Mouse (Mus musculus) megakaryocyte, embryonic 14.5 days (primary cell): ENCODE results near the gene Mgat4c. TPM values are rescaled to one million over a fixed set of nuclear protein-coding genes. Genes with fewer than 3 reads are reported as not detected.
"Not testable (repeated sequence)": the region's sequence is repeated elsewhere in the genome, so short reads cannot be mapped to it uniquely, and the experiment has no call there.

Source experiments
- H3K27me3 ChIP-seq: replicated peaks from 2 replicates; pipeline ENCODE3; 2012; ENCODE audit warnings: inconsistent platforms
- H3K36me3 ChIP-seq: replicated peaks from 2 replicates; pipeline ENCODE3; 2012; ENCODE audit warnings: low read length, inconsistent platforms, mixed read lengths
- H3K4me1 ChIP-seq: 2 replicates; pipeline ENCODE4 v1.6.1; 2012; ENCODE audit warnings: inconsistent platforms
- H3K4me3 ChIP-seq: replicated peaks from 2 replicates; pipeline ENCODE3; 2012; ENCODE audit warnings: moderate library complexity, mild to moderate bottlenecking, inconsistent platforms
- H3K9me3 ChIP-seq: 2 replicates; pipeline ENCODE4 v1.6.1; 2012; ENCODE audit warnings: inconsistent platforms
- FLI1 ChIP-seq: IDR thresholded peaks from 2 replicates; pipeline ENCODE4 v1.6.1; 2012; ENCODE audit warnings: low read length, inconsistent platforms, mixed read lengths
- GATA1 ChIP-seq: IDR thresholded peaks from 3 replicates; pipeline ENCODE4 v1.6.1; 2012; ENCODE audit warnings: mixed read lengths, low read length, inconsistent platforms, borderline replicate concordance
- polyA plus RNA-seq: library from polyadenylated mRNA; stranded (reverse); fragments of >175 nt; gene quantifications from 2 replicates; pipeline ENCODE4 v1.2.3, GENCODE M21; 2012; ENCODE audit warnings: low replicate concordance; ENCODE audit not compliant: insufficient read depth

Gene Mgat4c
- polyA plus RNA-seq, 1 experiment = not detected

- Histone ChIP-seq H3K36me3 (no peaks in the 10 kb centered on the region), H3K4me1 (no peaks in the 10 kb centered on the region), H3K4me3 (no peak overlapping the region), H3K9me3 (peaks cover 3% of the 10 kb centered on the region; the same call in 1 of the 2 replicates), H3K27me3 (no peaks in the 10 kb centered on the region)
- TF ChIP-seq FLI1 (no peak), GATA1 (no peak)
Observed at GRCm38 (mm10) chr10:102245269-102245668, 564.0 kb downstream of the Mgat4c start.

GRCm38 (mm10) chr10:102308892-102309479 lies 627.7 kb downstream of the Mgat4c start:
- H3K36me3 ChIP-seq = no peaks in the 10 kb centered on the region

GRCm38 (mm10) chr10:102365685-102366381 lies 684.5 kb downstream of the Mgat4c start:
- Histone ChIP-seq H3K4me1 (no peaks in the 10 kb centered on the region), H3K27me3 (no peaks in the 10 kb centered on the region), H3K9me3 (no peaks in the 10 kb centered on the region), H3K36me3 (no peaks in the 10 kb centered on the region), H3K4me3 (no peak overlapping the region)
- TF ChIP-seq GATA1 (no peak), FLI1 (no peak)

More at GRCm38 (mm10) chr10:102308892-102309479, 627.7 kb downstream of the Mgat4c start:
- no peak for TF ChIP-seq GATA1
- TF ChIP-seq FLI1 = no peak
- Histone ChIP-seq H3K27me3 (no peaks in the 10 kb centered on the region), H3K4me1 (no peaks in the 10 kb centered on the region), H3K4me3 (no peak overlapping the region), H3K9me3 (no peaks in the 10 kb centered on the region)

GRCm38 (mm10) chr10:102370576-102370975 lies 689.3 kb downstream of the Mgat4c start:
- H3K4me1 ChIP-seq = no peaks in the 10 kb centered on the region
- no peaks in the 10 kb centered on the region for H3K27me3 ChIP-seq
- TF ChIP-seq FLI1 = no peak
- no peaks in the 10 kb centered on the region for H3K9me3 ChIP-seq
- no peak overlapping the region for H3K4me3 ChIP-seq
- H3K36me3 ChIP-seq = no peaks in the 10 kb centered on the region

GRCm38 (mm10) chr10:102372111-102372510 lies 690.8 kb downstream of the Mgat4c start:
- TF ChIP-seq FLI1 (no peak), GATA1 (no peak)
- H3K36me3 ChIP-seq = no peaks in the 10 kb centered on the region

GRCm38 (mm10) chr10:102374061-102374460 lies 692.8 kb downstream of the Mgat4c start:
- no peak overlapping the region for H3K4me3 ChIP-seq
- H3K36me3 ChIP-seq = no peaks in the 10 kb centered on the region
- H3K4me1 ChIP-seq = no peaks in the 10 kb centered on the region
- H3K9me3 ChIP-seq = no peaks in the 10 kb centered on the region
- TF ChIP-seq FLI1 = no peak
- no peak for TF ChIP-seq GATA1
- H3K27me3 ChIP-seq = no peaks in the 10 kb centered on the region

More at GRCm38 (mm10) chr10:102372111-102372510, 690.8 kb downstream of the Mgat4c start:
- no peak overlapping the region for H3K4me3 ChIP-seq
- no peaks in the 10 kb centered on the region for H3K4me1 ChIP-seq
- no peaks in the 10 kb centered on the region for H3K9me3 ChIP-seq
- no peaks in the 10 kb centered on the region for H3K27me3 ChIP-seq

- no peaks in the 10 kb centered on the region for H3K27me3 ChIP-seq
- no peaks in the 10 kb centered on the region for H3K9me3 ChIP-seq
- no peaks in the 10 kb centered on the region for H3K4me1 ChIP-seq
- no peak overlapping the region for H3K4me3 ChIP-seq
- TF ChIP-seq FLI1 (no peak), GATA1 (no peak)
- no peaks in the 10 kb centered on the region for H3K36me3 ChIP-seq
Observed at GRCm38 (mm10) chr10:102377377-102377776, 696.1 kb downstream of the Mgat4c start.

- Histone ChIP-seq H3K36me3 (no peaks in the 10 kb centered on the region), H3K4me3 (no peak overlapping the region), H3K4me1 (no peaks in the 10 kb centered on the region), H3K9me3 (no peaks in the 10 kb centered on the region), H3K27me3 (no peaks in the 10 kb centered on the region)
- TF ChIP-seq FLI1 (no peak), GATA1 (no peak)
Observed at GRCm38 (mm10) chr10:102389223-102389622, 707.9 kb downstream of the Mgat4c start.

GRCm38 (mm10) chr10:102417654-102418272 lies 736.5 kb downstream of the Mgat4c start:
- Histone ChIP-seq H3K4me3 (no peak overlapping the region), H3K9me3 (no peaks in the 10 kb centered on the region), H3K27me3 (no peaks in the 10 kb centered on the region), H3K4me1 (no peaks in the 10 kb centered on the region), H3K36me3 (no peaks in the 10 kb centered on the region)
- TF ChIP-seq GATA1 (no peak), FLI1 (no peak)

GRCm38 (mm10) chr10:102435048-102435447 lies 753.8 kb downstream of the Mgat4c start:
- not testable (repeated sequence) for H3K9me3 ChIP-seq, H3K36me3 ChIP-seq, H3K4me1 ChIP-seq, H3K4me3 ChIP-seq, H3K27me3 ChIP-seq

- not testable (repeated sequence) for H3K4me1 ChIP-seq, H3K36me3 ChIP-seq, H3K27me3 ChIP-seq, H3K4me3 ChIP-seq, H3K9me3 ChIP-seq
Observed at GRCm38 (mm10) chr10:102435467-102435866, 754.2 kb downstream of the Mgat4c start.
